Mouse (Mus musculus) bone marrow, adult 2 months (tissue): ENCODE data around the gene Erc2.

Experiments
- CTCF ChIP-seq: fragments of 200-500 bp; IDR thresholded peaks from 2 replicates; pipeline ENCODE4 v1.5.1; 2011; ENCODE audit warnings: low read length, control low read depth; ENCODE audit not compliant: control insufficient read depth, insufficient read depth
- POLR2A ChIP-seq: fragments of 200-500 bp; IDR thresholded peaks from 2 replicates; pipeline ENCODE4 v1.6.1; 2011; ENCODE audit warnings: low read depth, mild to moderate bottlenecking, control low read depth, low read length, borderline replicate concordance; ENCODE audit not compliant: control insufficient read depth

GRCm38 (mm10) chr14:28331108-28331507, 708.9 kb downstream of the Erc2 start:
- TF ChIP-seq POLR2A (no peak), CTCF (no peak)
